Mouse (Mus musculus) E14TG2a.4 (cell line): ENCODE data around the gene Ostm1.

ENCODE experiments used
- CTCF ChIP-seq: conservative IDR thresholded peaks from 2 replicates; pipeline ENCODE4 v1.5.1; 2014; ENCODE audit warnings: low read length
- POU5F1 ChIP-seq: IDR thresholded peaks from 2 replicates; pipeline ENCODE4 v1.6.1; 2014; ENCODE audit warnings: low read length, borderline replicate concordance

DNA sequence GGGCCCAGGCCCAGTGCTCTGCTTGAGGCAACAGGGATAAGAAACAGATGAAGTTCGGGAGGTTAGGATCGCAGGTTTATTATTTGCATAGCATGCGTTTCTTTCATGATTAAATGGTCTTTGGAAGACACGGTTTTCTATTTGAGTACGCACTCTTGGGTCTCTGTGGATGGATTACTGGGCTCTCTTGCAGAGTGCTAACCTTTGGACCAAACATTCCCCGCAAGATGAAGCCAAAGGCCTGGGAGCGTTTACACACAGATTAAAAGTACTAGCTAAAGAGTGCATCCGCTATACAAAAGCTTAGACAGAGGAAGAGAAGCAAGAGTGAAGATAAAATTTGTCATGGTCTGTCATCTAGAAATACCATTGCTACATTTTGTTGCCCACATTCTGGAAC, 98.8 kb downstream of the Ostm1 start:
- TF ChIP-seq CTCF = no peak
- no peak for TF ChIP-seq POU5F1
